Mouse (Mus musculus): ENCODE measurements at regions not wholly inside any gene's neighbourhood (a gene's known extent, or its start where the extent isn't known, plus 50 kb on each side); places are given as distances from the start of the nearest gene placed in this dataset.

DNA sequence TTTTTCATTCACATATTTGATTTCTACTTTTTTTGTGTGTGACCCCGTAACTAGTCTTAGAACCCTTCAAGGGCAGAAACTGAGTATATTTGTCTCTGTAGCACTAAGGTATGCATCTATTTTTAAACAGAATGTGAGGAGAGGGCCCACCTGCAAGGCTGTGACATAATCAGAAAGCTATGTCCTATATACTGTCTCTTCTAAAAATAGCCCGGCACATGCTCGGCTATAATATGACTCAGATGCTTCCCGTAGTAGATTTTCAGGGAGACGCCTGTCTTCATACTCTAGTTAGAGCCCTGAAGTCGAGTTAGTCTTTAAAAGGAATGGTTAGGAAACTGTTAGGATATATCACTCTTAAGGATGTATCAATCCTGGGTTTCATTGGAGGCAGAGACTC, 61.0 kb upstream of the Prickle1 start:
- Histone ChIP-seq H3K79me2 (ENCODE audit: control insufficient read depth, insufficient read depth, low read length, poor library complexity) (no peaks in the 10 kb centered on the region), H3K9ac (ENCODE audit: control insufficient read depth, low read depth, low read length, poor library complexity, severe bottlenecking) (no peak overlapping the region), H3K4me1 (ENCODE audit: control insufficient read depth in 1 of 2, insufficient read depth in 2 of 2, low read length in 2 of 2) (no peaks in the 10 kb centered on the region), H3K27me3 (ENCODE audit: control insufficient read depth in 1 of 2, insufficient read depth in 2 of 2, low read length in 2 of 2) (no peaks in the 10 kb centered on the region), H3K9me3 (replicated peaks; ENCODE audit: insufficient read depth, low read length) (no peaks in the 10 kb centered on the region), H3K27ac (ENCODE audit: control insufficient read depth, low read depth, low read length) (no peak overlapping the region), H3K36me3 (ENCODE audit: control insufficient read depth in 1 of 2, insufficient read depth in 2 of 2, low read length in 2 of 2) (no peaks in the 10 kb centered on the region), H3K4me3 (ENCODE audit: control insufficient read depth in 1 of 2, insufficient read depth in 1 of 2, low read depth in 2 of 2, low read length in 2 of 2) (no peak overlapping the region)
- TF ChIP-seq ZC3H11A (IDR thresholded peaks at IDR 0.05; ENCODE audit: low read depth, low read length) (no peak), MAZ (IDR thresholded peaks at IDR 0.05; ENCODE audit: low read depth, low read length) (no peak), RAD21 (IDR thresholded peaks at IDR 0.05; ENCODE audit: low read depth, low read length) (no peak), CTCF (IDR thresholded peaks at IDR 0.05 in 2 of 3, conservative IDR thresholded peaks at IDR 0.05 in 1 of 3; ENCODE audit: control insufficient read depth in 1 of 3, insufficient read depth in 1 of 3, low read depth in 2 of 3, low read length in 3 of 3, poor library complexity in 1 of 3, severe bottlenecking in 1 of 3) (no peak)
- no peak for DNase-seq (ENCODE audit: low read depth, low spot score)

DNA sequence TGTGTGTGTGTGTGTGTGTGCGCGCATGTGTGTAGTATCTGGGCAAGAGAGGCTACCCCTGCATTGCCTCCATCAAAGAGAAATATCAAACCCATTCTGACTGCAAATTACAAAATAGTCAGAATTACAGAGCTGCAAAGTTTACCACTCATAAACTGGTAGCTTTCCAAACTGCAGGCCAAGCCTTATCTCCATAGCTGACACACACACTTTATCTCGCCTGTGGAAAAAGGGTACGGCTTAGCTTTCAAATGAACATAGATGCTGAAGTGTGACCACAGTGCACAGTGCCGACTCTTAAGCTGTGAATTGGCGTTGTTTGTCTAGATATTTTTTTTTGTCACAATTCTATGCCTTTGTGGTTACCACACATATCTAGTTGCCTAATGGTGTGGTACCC, 60.1 kb upstream of the Prickle1 start:
- no peaks in the 10 kb centered on the region for H3K27me3 ChIP-seq (ENCODE audit: control insufficient read depth in 1 of 2, insufficient read depth in 2 of 2, low read length in 2 of 2)
- no peaks in the 10 kb centered on the region for H3K9me3 ChIP-seq (replicated peaks; ENCODE audit: insufficient read depth, low read length)
- H3K4me1 ChIP-seq (ENCODE audit: control insufficient read depth in 1 of 2, insufficient read depth in 2 of 2, low read length in 2 of 2), result no peaks in the 10 kb centered on the region
- DNase-seq (ENCODE audit: low read depth, low spot score), result no peak
- no peak for TF ChIP-seq RAD21 (IDR thresholded peaks at IDR 0.05; ENCODE audit: low read depth, low read length)
- no peak for TF ChIP-seq MXI1 (IDR thresholded peaks at IDR 0.05; ENCODE audit: low read depth, low read length)
- no peak for TF ChIP-seq MAX (IDR thresholded peaks at IDR 0.05; ENCODE audit: low read length)
- no peak for TF ChIP-seq HCFC1 (IDR thresholded peaks at IDR 0.05; ENCODE audit: low read depth, low read length)
- TF ChIP-seq KAT2A (conservative IDR thresholded peaks at IDR 0.05; ENCODE audit: low read depth, low read length), result no peak
- no peak for TF ChIP-seq MYB (IDR thresholded peaks at IDR 0.05; ENCODE audit: low read depth, low read length)
- no peak for TF ChIP-seq ZKSCAN1 (IDR thresholded peaks at IDR 0.05; ENCODE audit: low read depth, low read length)
- no peak for TF ChIP-seq GABPA (IDR thresholded peaks at IDR 0.05; ENCODE audit: low read depth, low read length)
- TF ChIP-seq CTCF (IDR thresholded peaks at IDR 0.05 in 2 of 3, conservative IDR thresholded peaks at IDR 0.05 in 1 of 3; ENCODE audit: control insufficient read depth in 1 of 3, insufficient read depth in 1 of 3, low read depth in 2 of 3, low read length in 3 of 3, poor library complexity in 1 of 3, severe bottlenecking in 1 of 3), result no peak
- TF ChIP-seq SIN3A (IDR thresholded peaks at IDR 0.05; ENCODE audit: low read length), result no peak
- no peak for TF ChIP-seq UBTF (IDR thresholded peaks at IDR 0.05; ENCODE audit: borderline replicate concordance, insufficient read depth, low read depth, low read length)
- TF ChIP-seq TCF12 (IDR thresholded peaks at IDR 0.05; ENCODE audit: low read depth, low read length), result no peak
- TF ChIP-seq NRF1 (IDR thresholded peaks at IDR 0.05; ENCODE audit: insufficient read depth, low read depth, low read length, poor library complexity, severe bottlenecking), result no peak
- TF ChIP-seq MYC (IDR thresholded peaks at IDR 0.05; ENCODE audit: low read depth, low read length), result no peak
- TF ChIP-seq POLR2AphosphoS5 (IDR thresholded peaks at IDR 0.05; ENCODE audit: borderline replicate concordance, low read depth, low read length), result no peak
- TF ChIP-seq ZC3H11A (IDR thresholded peaks at IDR 0.05; ENCODE audit: low read depth, low read length), result no peak
- TF ChIP-seq ELF1 (IDR thresholded peaks at IDR 0.05; ENCODE audit: low read depth, low read length), result no peak
- no peak for TF ChIP-seq TBP (IDR thresholded peaks at IDR 0.05; ENCODE audit: low read depth, low read length)
- H3K4me3 ChIP-seq (ENCODE audit: control insufficient read depth in 1 of 2, insufficient read depth in 1 of 2, low read depth in 2 of 2, low read length in 2 of 2), result no peak overlapping the region
- no peaks in the 10 kb centered on the region for H3K36me3 ChIP-seq (ENCODE audit: control insufficient read depth in 1 of 2, insufficient read depth in 2 of 2, low read length in 2 of 2)
- no peak overlapping the region for H3K27ac ChIP-seq (ENCODE audit: control insufficient read depth, low read depth, low read length)
- H3K9ac ChIP-seq (ENCODE audit: control insufficient read depth, low read depth, low read length, poor library complexity, severe bottlenecking), result no peak overlapping the region
- no peaks in the 10 kb centered on the region for H3K79me2 ChIP-seq (ENCODE audit: control insufficient read depth, insufficient read depth, low read length, poor library complexity)
